Mouse (Mus musculus) heart, adult 2 months (tissue): ENCODE measurements around the gene Gm47791.

ENCODE experiments used
- CTCF ChIP-seq: fragments of 200-600 bp; IDR thresholded peaks from 2 replicates; pipeline ENCODE4 v1.8.1; 2022; ENCODE audit warnings: antibody characterized with exemption, mild to moderate bottlenecking, moderate library complexity
- EP300 ChIP-seq: fragments of 200-500 bp; IDR thresholded peaks from 2 replicates; pipeline ENCODE4 v1.6.1; 2011; ENCODE audit warnings: low read depth, low read length, control low read depth; ENCODE audit not compliant: insufficient read depth
- POLR2A ChIP-seq: fragments of 200-500 bp; IDR thresholded peaks from 2 replicates; pipeline ENCODE4 v1.6.1; 2011; ENCODE audit warnings: mild to moderate bottlenecking, low read depth, low read length, control low read depth; ENCODE audit not compliant: insufficient read depth

DNA sequence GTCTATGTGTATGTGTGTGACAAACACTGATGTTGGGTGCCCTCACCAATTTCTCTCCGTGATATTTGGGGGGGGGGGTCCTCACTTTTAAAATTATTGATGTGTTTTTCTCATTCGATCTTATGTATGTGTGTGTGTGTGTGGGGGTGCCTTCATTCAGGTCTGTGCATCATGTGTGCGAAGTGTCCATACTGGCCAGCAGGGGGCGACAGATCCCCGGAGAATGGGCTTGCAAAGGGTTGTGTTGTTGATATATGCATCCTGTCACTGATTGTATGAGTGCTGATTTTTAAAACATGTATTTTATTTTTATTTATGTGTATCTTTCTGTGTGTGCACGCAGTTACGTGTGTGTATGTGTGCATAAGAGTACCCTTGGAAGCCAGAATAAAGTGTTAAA is 32.6 kb upstream of the Gm47791 start:
- TF ChIP-seq EP300: no peak
- peak; percentile 41; the same call in 1 of the 2 replicates for TF ChIP-seq CTCF
- no peak for TF ChIP-seq POLR2A
